Mouse (Mus musculus) hindlimb bud, embryonic 11.5 days (tissue): ENCODE results near the gene Krt9.

Experiments used
- DNase-seq: peaks from one replicate; pipeline ENCODE4 v3.0.0-alpha.2; 2012; ENCODE audit warnings: low read depth, low spot score; ENCODE audit errors: extremely low spot score

Gene Krt9

DNA sequence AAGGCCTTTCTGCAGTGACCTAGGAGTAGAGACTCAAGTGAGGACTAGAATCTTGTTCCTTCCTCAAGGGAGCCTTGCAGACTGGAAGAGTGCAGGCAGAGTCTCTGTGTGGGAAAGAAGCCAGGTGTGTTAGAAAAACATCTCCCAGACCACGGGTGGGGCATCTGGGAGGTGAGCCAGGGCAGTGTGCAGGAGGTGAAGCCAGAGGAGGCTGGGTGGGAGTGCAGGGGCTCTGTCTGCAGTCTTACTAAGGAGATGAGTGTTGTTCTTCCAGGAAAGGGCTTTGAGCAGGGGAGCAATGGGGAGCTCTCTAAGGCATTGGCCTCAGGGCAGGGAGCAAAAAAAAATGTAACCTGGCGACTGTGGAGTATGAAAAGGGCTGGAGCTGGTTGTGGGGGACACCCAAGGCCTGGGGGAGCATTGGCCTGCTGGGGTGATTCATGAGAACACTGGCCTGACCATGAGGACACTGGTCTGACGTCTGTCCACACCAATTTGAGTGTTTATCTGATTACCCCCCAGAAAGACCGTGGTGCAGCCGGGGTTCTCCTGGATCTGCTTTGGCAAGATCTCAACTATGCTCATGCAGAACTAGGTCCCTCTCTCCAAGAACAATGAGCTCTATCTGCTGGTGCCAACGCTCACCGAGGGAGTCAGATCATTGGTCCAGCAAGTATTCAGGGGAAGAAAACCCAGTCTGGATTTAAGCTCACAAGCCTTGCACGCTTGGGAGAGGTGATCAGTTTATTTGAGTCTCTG is 37.4 kb downstream of the Krt9 start:
- DNase-seq = no peak

GRCm38 (mm10) chr11:100148615-100149330 is 44.3 kb downstream of the Krt9 start, which contains the start of gene Krt19:
Gene Krt19, minus strand, starts transcription at chr11:100148665.
- DNase-seq = no peak

GRCm38 (mm10) chr11:100147566-100148353 is 45.3 kb downstream of the Krt9 start:
- no peak for DNase-seq

DNA sequence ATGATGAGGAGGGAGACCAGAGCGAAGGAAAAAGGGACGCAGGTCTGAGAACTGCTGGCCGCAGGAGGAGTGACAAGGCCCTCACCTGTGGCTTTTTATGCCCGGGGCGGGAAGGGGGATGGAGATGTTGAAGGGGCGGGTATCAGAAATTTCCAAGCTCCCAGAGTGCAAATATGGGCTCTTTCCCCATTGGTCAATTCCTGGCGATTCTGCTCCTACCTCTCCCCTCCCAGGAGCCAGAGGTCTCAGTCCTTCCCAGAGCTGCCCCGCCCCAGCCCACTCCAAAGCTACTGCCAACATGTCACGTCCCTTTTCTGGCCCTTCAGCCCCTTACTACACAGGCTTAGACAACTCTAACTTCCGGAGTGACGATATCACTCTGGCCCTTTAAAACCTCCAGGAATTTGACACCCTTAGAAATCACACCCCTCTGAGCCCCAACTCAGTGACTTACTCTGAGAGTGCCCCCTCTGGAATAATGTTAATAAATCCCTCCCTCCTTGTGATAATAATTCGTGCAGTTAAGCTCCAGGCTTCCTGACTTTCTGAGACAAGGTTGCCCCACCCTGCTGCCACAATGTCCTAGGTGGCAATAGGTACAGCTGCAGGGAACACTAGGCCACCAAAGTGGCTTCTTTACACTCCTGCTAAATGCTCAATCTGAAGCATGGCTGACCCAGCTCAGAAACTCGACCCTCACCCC is 47.0 kb downstream of the Krt9 start:
- DNase-seq = no peak

- DNase-seq = no peak
These were observed 47.9 kb downstream of the Krt9 start for GRCm38 (mm10) chr11:100145104-100145503.

GRCm38 (mm10) chr11:100140966-100141365 is 52.1 kb downstream of the Krt9 start:
- DNase-seq = no peak

DNA sequence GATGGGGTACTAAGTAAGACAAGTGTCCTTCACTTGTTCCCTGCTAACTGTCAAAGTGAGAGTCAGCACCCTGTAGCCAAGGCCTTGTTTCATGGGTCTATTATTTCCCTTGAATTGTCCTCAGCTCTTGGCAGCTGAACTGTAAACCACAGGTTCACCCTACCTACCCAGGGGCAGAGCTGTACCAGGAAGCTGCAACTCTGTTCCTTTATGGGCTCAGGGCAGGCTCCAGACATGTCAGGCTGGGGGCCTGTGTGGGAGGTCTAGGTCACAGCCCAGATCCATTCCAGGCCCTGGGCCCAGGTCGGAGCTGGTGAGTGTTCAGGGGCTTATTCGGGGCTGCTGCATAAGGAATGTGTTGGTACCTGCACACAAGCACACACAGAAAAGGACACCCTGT is 53.7 kb downstream of the Krt9 start:
- DNase-seq = no peak

- DNase-seq = no peak
These were observed 54.2 kb downstream of the Krt9 start for GRCm38 (mm10) chr11:100138809-100139208.

GRCm38 (mm10) chr11:100137693-100138092 is 55.4 kb downstream of the Krt9 start:
- DNase-seq = no peak
